Mouse (Mus musculus) layer of hippocampus, postnatal 36 days (tissue): ENCODE results near the gene Tnxb. TPM values are rescaled to one million over a fixed set of nuclear protein-coding genes. Genes with fewer than 3 reads are reported as not detected.
"Not testable (repeated sequence)": the region's sequence is repeated elsewhere in the genome, so short reads cannot be mapped to it uniquely, and the experiment has no call there.

Source experiments
- DNase-seq, 2 experiments: peaks; one replicate each; pipeline ENCODE4 v3.0.0; 2022
- total RNA-seq, 2 experiments: library from RNA; stranded (reverse); gene quantifications; 2 replicates each; pipeline ENCODE4 v1.2.3; 2021

The Tnxb gene
- total RNA-seq, 2 experiments from 2014 or later: 9.9 to 10.7 TPM

GRCm38 (mm10) chr17:34685120-34686110 is 15.1 kb downstream of the Tnxb start:
- DNase-seq: no peak

GRCm38 (mm10) chr17:34688889-34689288 is 18.6 kb downstream of the Tnxb start:
- no peak for DNase-seq

GRCm38 (mm10) chr17:34690458-34690857 is 20.1 kb downstream of the Tnxb start:
- DNase-seq: no peak

GRCm38 (mm10) chr17:34692906-34693305 is 22.6 kb downstream of the Tnxb start:
- DNase-seq: no peak

GRCm38 (mm10) chr17:34699575-34700408 is 29.5 kb downstream of the Tnxb start:
- peak; percentile 77 to 78 for DNase-seq

- DNase-seq: no peak
Observed at GRCm38 (mm10) chr17:34700671-34701071, 30.3 kb downstream of the Tnxb start.

GRCm38 (mm10) chr17:34706476-34706875 is 36.1 kb downstream of the Tnxb start:
- not testable (repeated sequence) for DNase-seq

GRCm38 (mm10) chr17:34712951-34713350 is 42.6 kb downstream of the Tnxb start:
- DNase-seq: peak; percentile 65 to 73

- not testable (repeated sequence) for DNase-seq
Observed at GRCm38 (mm10) chr17:34714181-34714907, 44.0 kb downstream of the Tnxb start.

- DNase-seq: not testable (repeated sequence)
Observed at GRCm38 (mm10) chr17:34714908-34715445, 44.6 kb downstream of the Tnxb start.

- DNase-seq: not testable (repeated sequence)
Observed at GRCm38 (mm10) chr17:34715451-34715850, 45.1 kb downstream of the Tnxb start.

- DNase-seq: no peak
Observed at GRCm38 (mm10) chr17:34716247-34716646, 45.9 kb downstream of the Tnxb start.

GRCm38 (mm10) chr17:34717401-34717800 is 47.1 kb downstream of the Tnxb start:
- no peak for DNase-seq

GRCm38 (mm10) chr17:34719886-34720285 is 49.6 kb downstream of the Tnxb start:
- not testable (repeated sequence) for DNase-seq

- DNase-seq: not testable (repeated sequence)
Observed at GRCm38 (mm10) chr17:34722238-34722637, 51.9 kb downstream of the Tnxb start.

GRCm38 (mm10) chr17:34723066-34723465 is 52.7 kb downstream of the Tnxb start:
- no peak for DNase-seq

- DNase-seq: no peak
Observed at GRCm38 (mm10) chr17:34727887-34728286, 57.6 kb downstream of the Tnxb start.

GRCm38 (mm10) chr17:34729155-34729554 is 58.8 kb downstream of the Tnxb start:
- DNase-seq: not testable (repeated sequence)

GRCm38 (mm10) chr17:34729779-34730553 is 59.6 kb downstream of the Tnxb start:
- not testable (repeated sequence) for DNase-seq

GRCm38 (mm10) chr17:34737466-34737865 is 67.1 kb downstream of the Tnxb start:
- not testable (repeated sequence) for DNase-seq

GRCm38 (mm10) chr17:34739708-34740107 is 69.4 kb downstream of the Tnxb start:
- DNase-seq: not testable (repeated sequence)
